Mouse (Mus musculus): ENCODE measurements at regions not wholly inside any gene's neighbourhood (a gene's known extent, or its start where the extent isn't known, plus 50 kb on each side); places are given as distances from the start of the nearest gene placed in this dataset.

- Histone ChIP-seq H3K9me3 (replicated peaks) (no peaks in the 10 kb centered on the region), H3K9ac (no peak overlapping the region), H3K4me1 (no peaks in the 10 kb centered on the region), H3K27me3 (no peaks in the 10 kb centered on the region), H3K27ac (no peak overlapping the region), H3K4me2 (replicated peaks) (no peak overlapping the region), H3K4me3 (no peak overlapping the region), H3K36me3 (no peaks in the 10 kb centered on the region)
- WGBS: 87% methylated on average over 2 of the region's 2 CpGs
- no peak for ATAC-seq (ENCODE audit: low FRiP score)
These were observed 359.9 kb upstream of the Hs6st1 start for GRCm38 (mm10) chr1:35708176-35708788.

GRCm38 (mm10) chr1:35709214-35709613 lies 359.0 kb upstream of the Hs6st1 start:
- Histone ChIP-seq H3K4me2 (replicated peaks) (no peak overlapping the region), H3K27me3 (no peaks in the 10 kb centered on the region), H3K36me3 (no peaks in the 10 kb centered on the region), H3K27ac (no peak overlapping the region), H3K9me3 (replicated peaks) (no peaks in the 10 kb centered on the region), H3K4me3 (no peak overlapping the region), H3K4me1 (no peaks in the 10 kb centered on the region), H3K9ac (no peak overlapping the region)
- no peak for ATAC-seq (ENCODE audit: low FRiP score)

- Histone ChIP-seq H3K9me3 (replicated peaks) (no peaks in the 10 kb centered on the region), H3K4me2 (replicated peaks) (no peak overlapping the region), H3K27me3 (no peaks in the 10 kb centered on the region), H3K36me3 (no peaks in the 10 kb centered on the region), H3K4me3 (no peak overlapping the region), H3K27ac (no peak overlapping the region), H3K9ac (no peak overlapping the region), H3K4me1 (no peaks in the 10 kb centered on the region)
- WGBS: 76% methylated on average over 4 of the region's 4 CpGs
- no peak for ATAC-seq (ENCODE audit: low FRiP score)
These were observed 354.2 kb upstream of the Hs6st1 start for GRCm38 (mm10) chr1:35713961-35714360.

GRCm38 (mm10) chr1:35715931-35716330 lies 352.3 kb upstream of the Hs6st1 start:
- no peak overlapping the region for H3K4me2 ChIP-seq (replicated peaks)

GRCm38 (mm10) chr1:35717166-35717565 lies 351.0 kb upstream of the Hs6st1 start:
- 88% methylated on average over 2 of the region's 2 CpGs for WGBS
- H3K27ac ChIP-seq: no peak overlapping the region
- no peaks in the 10 kb centered on the region for H3K36me3 ChIP-seq
- no peak overlapping the region for H3K9ac ChIP-seq
- no peak overlapping the region for H3K4me2 ChIP-seq (replicated peaks)
- H3K27me3 ChIP-seq: no peaks in the 10 kb centered on the region
- H3K9me3 ChIP-seq (replicated peaks): no peaks in the 10 kb centered on the region
- no peak overlapping the region for H3K4me3 ChIP-seq
- ATAC-seq (ENCODE audit: low FRiP score): no peak
- no peaks in the 10 kb centered on the region for H3K4me1 ChIP-seq

More at GRCm38 (mm10) chr1:35715931-35716330, 352.3 kb upstream of the Hs6st1 start:
- Histone ChIP-seq H3K9ac (no peak overlapping the region), H3K36me3 (no peaks in the 10 kb centered on the region), H3K4me3 (no peak overlapping the region), H3K27me3 (no peaks in the 10 kb centered on the region), H3K27ac (no peak overlapping the region), H3K9me3 (replicated peaks) (no peaks in the 10 kb centered on the region), H3K4me1 (no peaks in the 10 kb centered on the region)
- 56% methylated on average over 6 of the region's 6 CpGs for WGBS
- ATAC-seq (ENCODE audit: low FRiP score): no peak

GRCm38 (mm10) chr1:35717659-35718058 lies 350.5 kb upstream of the Hs6st1 start:
- 72% methylated on average over 2 of the region's 2 CpGs for WGBS
- Histone ChIP-seq H3K9ac (no peak overlapping the region), H3K9me3 (replicated peaks) (no peaks in the 10 kb centered on the region)

GRCm38 (mm10) chr1:35720063-35720462 lies 348.1 kb upstream of the Hs6st1 start:
- Histone ChIP-seq H3K27ac (no peak overlapping the region), H3K36me3 (no peaks in the 10 kb centered on the region), H3K27me3 (no peaks in the 10 kb centered on the region), H3K4me1 (no peaks in the 10 kb centered on the region), H3K9me3 (replicated peaks) (no peaks in the 10 kb centered on the region), H3K4me2 (replicated peaks) (no peak overlapping the region), H3K4me3 (no peak overlapping the region), H3K9ac (no peak overlapping the region)
- no peak for ATAC-seq (ENCODE audit: low FRiP score)
- WGBS: 72% methylated on average over 3 of the region's 3 CpGs

More at GRCm38 (mm10) chr1:35717659-35718058, 350.5 kb upstream of the Hs6st1 start:
- H3K4me2 ChIP-seq (replicated peaks): no peak overlapping the region
- no peak for ATAC-seq (ENCODE audit: low FRiP score)
- H3K4me3 ChIP-seq: no peak overlapping the region
- no peaks in the 10 kb centered on the region for H3K27me3 ChIP-seq
- no peaks in the 10 kb centered on the region for H3K36me3 ChIP-seq
- no peaks in the 10 kb centered on the region for H3K4me1 ChIP-seq
- H3K27ac ChIP-seq: no peak overlapping the region

GRCm38 (mm10) chr1:35724366-35724900 lies 343.8 kb upstream of the Hs6st1 start:
- Histone ChIP-seq H3K4me1 (no peaks in the 10 kb centered on the region), H3K9ac (no peak overlapping the region), H3K36me3 (no peaks in the 10 kb centered on the region), H3K4me3 (no peak overlapping the region), H3K9me3 (replicated peaks) (no peaks in the 10 kb centered on the region), H3K4me2 (replicated peaks) (no peak overlapping the region), H3K27ac (no peak overlapping the region), H3K27me3 (no peaks in the 10 kb centered on the region)
- WGBS: 85% methylated on average over 3 of the region's 3 CpGs
- ATAC-seq (ENCODE audit: low FRiP score): no peak

- 35% methylated on average over 1 of the region's 1 CpGs for WGBS
- no peak overlapping the region for H3K4me2 ChIP-seq (replicated peaks)
These were observed 341.6 kb upstream of the Hs6st1 start for GRCm38 (mm10) chr1:35726596-35726995.

GRCm38 (mm10) chr1:35727310-35727990 lies 340.8 kb upstream of the Hs6st1 start:
- H3K4me2 ChIP-seq (replicated peaks): no peak overlapping the region
- ATAC-seq (ENCODE audit: low FRiP score): no peak
- no peak overlapping the region for H3K27ac ChIP-seq
- H3K4me1 ChIP-seq: no peaks in the 10 kb centered on the region
- WGBS: 94% methylated on average over 8 of the region's 8 CpGs
- no peak overlapping the region for H3K4me3 ChIP-seq
- no peaks in the 10 kb centered on the region for H3K9me3 ChIP-seq (replicated peaks)
- no peaks in the 10 kb centered on the region for H3K27me3 ChIP-seq
- H3K9ac ChIP-seq: no peak overlapping the region
- H3K36me3 ChIP-seq: no peaks in the 10 kb centered on the region

More at GRCm38 (mm10) chr1:35726596-35726995, 341.6 kb upstream of the Hs6st1 start:
- Histone ChIP-seq H3K4me3 (no peak overlapping the region), H3K36me3 (no peaks in the 10 kb centered on the region), H3K4me1 (no peaks in the 10 kb centered on the region), H3K9ac (no peak overlapping the region), H3K27ac (no peak overlapping the region), H3K27me3 (no peaks in the 10 kb centered on the region), H3K9me3 (replicated peaks) (no peaks in the 10 kb centered on the region)
- no peak for ATAC-seq (ENCODE audit: low FRiP score)

- no peaks in the 10 kb centered on the region for H3K9me3 ChIP-seq (replicated peaks)
- no peak overlapping the region for H3K4me3 ChIP-seq
- no peak for ATAC-seq (ENCODE audit: low FRiP score)
- H3K27ac ChIP-seq: no peak overlapping the region
- H3K9ac ChIP-seq: no peak overlapping the region
- no peaks in the 10 kb centered on the region for H3K4me1 ChIP-seq
- no peak overlapping the region for H3K4me2 ChIP-seq (replicated peaks)
- H3K36me3 ChIP-seq: no peaks in the 10 kb centered on the region
- whole genome bisulfite sequencing: 91% methylated on average over 5 of the region's 5 CpGs
- H3K27me3 ChIP-seq: no peaks in the 10 kb centered on the region
These were observed 338.4 kb upstream of the Hs6st1 start for GRCm38 (mm10) chr1:35729785-35730295.

GRCm38 (mm10) chr1:35730309-35730708 lies 337.9 kb upstream of the Hs6st1 start:
- H3K36me3 ChIP-seq: no peaks in the 10 kb centered on the region
- no peaks in the 10 kb centered on the region for H3K27me3 ChIP-seq
- ATAC-seq (ENCODE audit: low FRiP score): no peak
- 91% methylated on average over 4 of the region's 4 CpGs for WGBS
- no peak overlapping the region for H3K9ac ChIP-seq
- H3K9me3 ChIP-seq (replicated peaks): no peaks in the 10 kb centered on the region
- H3K4me1 ChIP-seq: no peaks in the 10 kb centered on the region
- no peak overlapping the region for H3K4me3 ChIP-seq
- no peak overlapping the region for H3K4me2 ChIP-seq (replicated peaks)
- no peak overlapping the region for H3K27ac ChIP-seq

GRCm38 (mm10) chr1:35736247-35736646 lies 332.0 kb upstream of the Hs6st1 start:
- Histone ChIP-seq H3K4me3 (no peak overlapping the region), H3K9ac (no peak overlapping the region), H3K27me3 (no peaks in the 10 kb centered on the region), H3K9me3 (replicated peaks) (no peaks in the 10 kb centered on the region), H3K4me1 (no peaks in the 10 kb centered on the region), H3K36me3 (no peaks in the 10 kb centered on the region), H3K27ac (no peak overlapping the region), H3K4me2 (replicated peaks) (no peak overlapping the region)
- ATAC-seq (ENCODE audit: low FRiP score): no peak

Measured in hindbrain, embryonic 12.5 days (tissue).